Mouse (Mus musculus): ENCODE measurements around the gene Ceacam16.

- TF ChIP-seq CTCF (IDR thresholded peaks at IDR 0.05; ENCODE audit: control insufficient read depth, insufficient read depth, insufficient replicate concordance, low read depth, low read length) (no peak), POLR2A (IDR thresholded peaks at IDR 0.05; ENCODE audit: control insufficient read depth, low read depth, low read length) (no peak)
Measured at GRCm38 (mm10) chr7:19820347-19821048, 40.6 kb downstream of the Ceacam16 start.
